Mouse (Mus musculus): ENCODE data around the gene Myo6.

DNA sequence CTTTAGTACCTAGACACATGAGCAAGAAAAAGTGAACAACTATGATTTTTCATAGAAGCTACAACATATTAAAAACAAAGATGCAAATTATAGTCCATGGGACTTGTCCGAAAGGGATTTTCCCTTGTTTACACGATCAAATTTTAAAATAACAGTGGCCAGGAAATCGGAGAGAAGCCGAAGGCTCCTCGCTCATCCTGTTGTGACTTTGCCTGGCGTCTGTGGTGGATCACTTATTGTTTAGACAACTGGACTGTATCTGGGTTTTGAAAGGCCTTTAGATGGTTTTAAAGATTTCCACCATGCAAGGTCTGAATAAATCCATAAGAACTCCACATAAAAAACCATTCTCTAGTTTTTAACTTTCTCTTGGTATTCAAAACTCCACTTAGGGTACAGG, 1.6 kb downstream of the Myo6 start:
- no peak for TF ChIP-seq CTCF (IDR thresholded peaks at IDR 0.05; ENCODE audit: borderline replicate concordance, insufficient read depth, low read depth, low read length)
- no peak for TF ChIP-seq POLR2A (IDR thresholded peaks at IDR 0.05; ENCODE audit: borderline replicate concordance, insufficient read depth, low read length)

Measured in cerebellum, adult 2 months (tissue).